Mouse (Mus musculus): ENCODE results near the gene Arl8b. TPM values are rescaled to one million over a fixed set of nuclear protein-coding genes. Genes with fewer than 3 reads are reported as not detected.

Gene Arl8b
- polyA plus RNA-seq (2016; fragmentation: Nextera tagmentation; extraction: Ambion mirVana) = 71.6 and 72.6 TPM in 2 replicates

DNA sequence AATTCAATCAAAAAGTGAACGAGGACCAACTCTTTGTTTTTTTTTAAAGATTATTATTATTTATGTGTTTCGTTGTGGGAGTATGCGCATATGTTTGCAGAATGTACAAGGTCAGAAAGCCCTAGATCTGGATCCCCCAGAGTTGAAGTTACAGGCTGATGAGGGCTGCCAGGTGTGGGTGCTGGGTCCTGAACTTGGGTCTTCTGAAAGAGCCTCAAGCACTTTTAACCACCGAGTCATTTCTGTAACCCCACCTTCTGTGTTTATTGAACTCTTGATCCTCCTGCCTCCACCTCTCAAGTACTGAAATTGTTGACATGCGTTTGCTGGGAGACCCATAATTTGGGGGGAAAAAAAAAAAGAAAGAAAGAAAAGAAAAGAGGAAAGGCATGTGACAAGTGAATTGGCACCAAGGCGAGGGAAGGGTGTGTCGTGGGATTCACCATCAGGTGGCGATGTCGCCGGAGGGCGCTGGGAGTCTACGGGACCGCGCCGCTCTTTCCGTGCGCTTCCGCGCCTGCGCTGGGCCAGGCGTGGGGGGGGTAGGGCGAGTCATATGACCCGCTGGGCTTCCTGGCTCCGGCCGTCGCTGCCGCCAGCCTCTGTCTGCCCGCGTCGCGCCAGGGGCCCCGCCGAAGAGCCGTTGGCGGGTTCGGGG, at the start of gene Arl8b:
Arl8b (plus strand) TSS at position 574 of the 658 bp plus-strand sequence.
- no peaks in the 10 kb centered on the region for H3K36me3 ChIP-seq
- no peaks in the 10 kb centered on the region for H3K27me3 ChIP-seq (replicated peaks)
- no peaks in the 10 kb centered on the region for H3K9me3 ChIP-seq (replicated peaks)
- peak within 1 kb of the TSS; percentile 86 for H3K4me2 ChIP-seq
- peaks cover 16% of the 10 kb centered on the region for H3K4me1 ChIP-seq (replicated peaks)
- peak within 1 kb of the TSS; percentile 99 for H3K4me3 ChIP-seq
- 10% methylated on average over 36 of the region's 36 CpGs for WGBS
- H3K9ac ChIP-seq = peak within 1 kb of the TSS; percentile 99
- H3K27ac ChIP-seq (ENCODE audit: poor library complexity, severe bottlenecking) = peak within 1 kb of the TSS; percentile 83
- ATAC-seq (ENCODE audit: insufficient number of reproducible peaks, low FRiP score) = peak; percentile 95

- Histone ChIP-seq H3K27me3 (replicated peaks) (no peaks in the 10 kb centered on the region), H3K4me2 (no peak overlapping the region), H3K9me3 (replicated peaks) (no peaks in the 10 kb centered on the region), H3K4me3 (no peak overlapping the region), H3K9ac (no peak overlapping the region), H3K4me1 (replicated peaks) (no peaks in the 10 kb centered on the region), H3K36me3 (no peaks in the 10 kb centered on the region), H3K27ac (ENCODE audit: poor library complexity, severe bottlenecking) (no peak overlapping the region)
- WGBS = 48% methylated on average over 9 of the region's 9 CpGs
- no peak for ATAC-seq (ENCODE audit: insufficient number of reproducible peaks, low FRiP score)
Observed at GRCm38 (mm10) chr6:108735910-108736750, 46.8 kb upstream of the Arl8b start.

GRCm38 (mm10) chr6:108738463-108739203, 44.3 kb upstream of the Arl8b start:
- Histone ChIP-seq H3K27ac (ENCODE audit: poor library complexity, severe bottlenecking) (no peak overlapping the region), H3K4me3 (no peak overlapping the region), H3K4me1 (replicated peaks) (no peaks in the 10 kb centered on the region), H3K36me3 (no peaks in the 10 kb centered on the region), H3K4me2 (no peak overlapping the region), H3K27me3 (replicated peaks) (no peaks in the 10 kb centered on the region), H3K9me3 (replicated peaks) (no peaks in the 10 kb centered on the region), H3K9ac (no peak overlapping the region)
- no peak for ATAC-seq (ENCODE audit: insufficient number of reproducible peaks, low FRiP score)
- WGBS = 74% methylated on average over 9 of the region's 9 CpGs

DNA sequence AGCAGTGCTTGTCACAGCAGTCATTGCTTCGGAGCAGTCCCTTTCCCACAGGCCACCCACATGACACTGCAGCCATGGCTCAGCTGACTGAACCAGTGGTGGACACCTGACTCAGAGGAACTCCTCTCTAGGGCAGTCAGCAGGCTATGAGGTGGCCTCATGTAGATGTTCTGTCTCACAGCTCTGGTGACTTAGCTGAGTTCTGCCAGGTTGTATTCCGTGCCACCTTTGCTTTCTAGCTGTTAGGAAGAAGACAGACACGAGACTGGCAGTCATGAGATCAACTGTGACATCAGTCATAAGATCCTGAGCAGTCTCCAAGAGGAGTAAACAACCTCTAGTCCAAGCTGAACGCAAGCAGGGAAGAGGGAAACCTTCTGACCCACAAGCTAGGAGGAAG, 42.3 kb upstream of the Arl8b start:
- Histone ChIP-seq H3K27me3 (replicated peaks) (no peaks in the 10 kb centered on the region), H3K9me3 (replicated peaks) (no peaks in the 10 kb centered on the region), H3K4me1 (replicated peaks) (no peaks in the 10 kb centered on the region), H3K4me2 (no peak overlapping the region), H3K4me3 (no peak overlapping the region), H3K27ac (ENCODE audit: poor library complexity, severe bottlenecking) (no peak overlapping the region), H3K36me3 (no peaks in the 10 kb centered on the region), H3K9ac (no peak overlapping the region)
- no peak for ATAC-seq (ENCODE audit: insufficient number of reproducible peaks, low FRiP score)
- 69% methylated on average over 4 of the region's 4 CpGs for WGBS

DNA sequence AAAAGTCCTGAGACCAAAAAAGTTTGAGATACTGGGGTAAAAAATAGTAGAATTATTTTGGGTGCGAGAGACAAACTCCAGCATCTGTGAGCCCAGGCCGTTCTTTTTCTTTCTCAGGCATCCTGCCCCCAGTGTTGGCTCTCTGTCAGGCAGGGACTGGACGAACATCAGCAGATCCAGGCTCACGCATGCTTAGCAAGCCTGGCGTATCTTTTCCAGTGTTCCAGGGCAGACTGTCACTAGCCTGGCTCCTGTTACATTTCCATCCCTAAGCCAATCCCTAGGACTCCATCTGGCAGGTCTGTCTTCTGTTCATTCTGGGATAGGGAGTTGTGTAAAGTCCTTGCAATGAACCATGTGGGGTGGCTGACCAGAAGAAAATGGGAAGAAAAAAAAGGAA, 39.2 kb upstream of the Arl8b start:
- H3K36me3 ChIP-seq = no peaks in the 10 kb centered on the region
- no peaks in the 10 kb centered on the region for H3K4me1 ChIP-seq (replicated peaks)
- no peaks in the 10 kb centered on the region for H3K9me3 ChIP-seq (replicated peaks)
- no peaks in the 10 kb centered on the region for H3K27me3 ChIP-seq (replicated peaks)
- 70% methylated on average over 5 of the region's 5 CpGs for WGBS
- no peak for ATAC-seq (ENCODE audit: insufficient number of reproducible peaks, low FRiP score)
- H3K4me3 ChIP-seq = no peak overlapping the region
- H3K4me2 ChIP-seq = no peak overlapping the region
- H3K27ac ChIP-seq (ENCODE audit: poor library complexity, severe bottlenecking) = no peak overlapping the region
- no peak overlapping the region for H3K9ac ChIP-seq

DNA sequence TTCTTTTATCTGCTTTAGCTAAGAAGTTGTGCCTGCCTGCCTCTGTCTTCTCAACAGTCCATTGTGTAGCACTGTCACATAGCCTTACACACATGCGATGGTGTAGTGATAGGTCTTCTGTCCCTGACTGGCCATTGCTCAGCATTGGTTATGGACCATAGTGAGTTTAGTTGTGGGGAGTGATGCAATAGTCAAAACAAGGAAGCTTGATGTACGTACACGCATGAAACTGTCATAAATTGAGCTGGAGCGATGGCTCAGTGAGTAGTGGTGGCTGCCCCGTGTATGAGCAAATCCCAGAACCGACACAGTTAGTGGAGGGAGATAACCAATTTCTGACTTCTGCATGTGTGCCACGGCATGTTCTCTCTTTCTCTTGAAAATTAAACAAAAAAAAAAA, 31.6 kb upstream of the Arl8b start:
- no peak overlapping the region for H3K4me3 ChIP-seq
- H3K27me3 ChIP-seq (replicated peaks) = no peaks in the 10 kb centered on the region
- no peak for ATAC-seq (ENCODE audit: insufficient number of reproducible peaks, low FRiP score)
- H3K4me2 ChIP-seq = no peak overlapping the region
- H3K27ac ChIP-seq (ENCODE audit: poor library complexity, severe bottlenecking) = no peak overlapping the region
- no peaks in the 10 kb centered on the region for H3K36me3 ChIP-seq
- H3K9ac ChIP-seq = no peak overlapping the region
- 82% methylated on average over 7 of the region's 7 CpGs for WGBS
- H3K9me3 ChIP-seq (replicated peaks) = no peaks in the 10 kb centered on the region
- no peaks in the 10 kb centered on the region for H3K4me1 ChIP-seq (replicated peaks)

- Histone ChIP-seq H3K4me1 (replicated peaks) (no peaks in the 10 kb centered on the region), H3K4me3 (no peak overlapping the region), H3K9me3 (replicated peaks) (no peaks in the 10 kb centered on the region), H3K27me3 (replicated peaks) (no peaks in the 10 kb centered on the region), H3K36me3 (no peaks in the 10 kb centered on the region), H3K27ac (ENCODE audit: poor library complexity, severe bottlenecking) (no peak overlapping the region), H3K4me2 (no peak overlapping the region), H3K9ac (no peak overlapping the region)
- no peak for ATAC-seq (ENCODE audit: insufficient number of reproducible peaks, low FRiP score)
- WGBS = 39% methylated on average over 5 of the region's 5 CpGs
Observed at GRCm38 (mm10) chr6:108752395-108752794, 30.5 kb upstream of the Arl8b start.

GRCm38 (mm10) chr6:108753536-108753935, 29.4 kb upstream of the Arl8b start:
- Histone ChIP-seq H3K27me3 (replicated peaks) (no peaks in the 10 kb centered on the region), H3K36me3 (no peaks in the 10 kb centered on the region), H3K9ac (no peak overlapping the region), H3K4me3 (no peak overlapping the region), H3K27ac (ENCODE audit: poor library complexity, severe bottlenecking) (no peak overlapping the region), H3K4me1 (replicated peaks) (no peaks in the 10 kb centered on the region), H3K4me2 (no peak overlapping the region), H3K9me3 (replicated peaks) (no peaks in the 10 kb centered on the region)
- WGBS = 77% methylated on average over 1 of the region's 1 CpGs
- no peak for ATAC-seq (ENCODE audit: insufficient number of reproducible peaks, low FRiP score)

- no peak overlapping the region for H3K4me2 ChIP-seq
- no peaks in the 10 kb centered on the region for H3K4me1 ChIP-seq (replicated peaks)
- H3K9ac ChIP-seq = no peak overlapping the region
- H3K9me3 ChIP-seq (replicated peaks) = no peaks in the 10 kb centered on the region
- H3K27ac ChIP-seq (ENCODE audit: poor library complexity, severe bottlenecking) = no peak overlapping the region
- no peaks in the 10 kb centered on the region for H3K27me3 ChIP-seq (replicated peaks)
- ATAC-seq (ENCODE audit: insufficient number of reproducible peaks, low FRiP score) = no peak
- no peaks in the 10 kb centered on the region for H3K36me3 ChIP-seq
- WGBS = 77% methylated on average over 1 of the region's 1 CpGs
- no peak overlapping the region for H3K4me3 ChIP-seq
Observed at GRCm38 (mm10) chr6:108754376-108754775, 28.5 kb upstream of the Arl8b start.

DNA sequence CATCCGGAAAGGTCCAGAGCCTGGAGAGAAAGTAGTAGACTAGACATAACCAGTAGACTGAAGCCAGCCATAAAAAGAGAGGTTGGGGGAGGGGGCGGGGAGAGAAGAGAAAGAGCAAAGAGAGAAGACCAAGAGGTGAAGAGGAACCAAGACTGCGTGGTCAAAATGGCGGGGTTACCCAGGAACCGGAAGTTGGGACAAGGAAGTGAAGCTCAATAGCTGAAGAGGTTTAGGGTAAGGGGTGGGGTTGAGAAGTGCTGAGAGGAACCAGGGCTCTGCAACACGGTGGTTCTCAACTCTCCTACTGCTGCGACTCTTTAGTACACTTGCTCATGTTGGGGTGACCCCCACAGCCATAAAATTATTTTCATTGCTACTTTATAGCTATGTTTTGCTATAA, 27.0 kb upstream of the Arl8b start:
- no peaks in the 10 kb centered on the region for H3K4me1 ChIP-seq (replicated peaks)
- 84% methylated on average over 7 of the region's 7 CpGs for WGBS
- ATAC-seq (ENCODE audit: insufficient number of reproducible peaks, low FRiP score) = no peak
- no peaks in the 10 kb centered on the region for H3K36me3 ChIP-seq
- H3K27ac ChIP-seq (ENCODE audit: poor library complexity, severe bottlenecking) = no peak overlapping the region
- H3K27me3 ChIP-seq (replicated peaks) = no peaks in the 10 kb centered on the region
- no peaks in the 10 kb centered on the region for H3K9me3 ChIP-seq (replicated peaks)
- H3K4me2 ChIP-seq = no peak overlapping the region
- H3K9ac ChIP-seq = no peak overlapping the region
- H3K4me3 ChIP-seq = no peak overlapping the region

GRCm38 (mm10) chr6:108758997-108759697, 23.8 kb upstream of the Arl8b start:
- no peak overlapping the region for H3K4me2 ChIP-seq
- H3K4me1 ChIP-seq (replicated peaks) = no peaks in the 10 kb centered on the region
- no peak overlapping the region for H3K4me3 ChIP-seq
- H3K36me3 ChIP-seq = no peaks in the 10 kb centered on the region
- H3K9me3 ChIP-seq (replicated peaks) = no peaks in the 10 kb centered on the region
- no peaks in the 10 kb centered on the region for H3K27me3 ChIP-seq (replicated peaks)
- 73% methylated on average over 10 of the region's 10 CpGs for WGBS
- H3K9ac ChIP-seq = no peak overlapping the region
- ATAC-seq (ENCODE audit: insufficient number of reproducible peaks, low FRiP score) = no peak
- H3K27ac ChIP-seq (ENCODE audit: poor library complexity, severe bottlenecking) = no peak overlapping the region

Measured in heart, embryonic 12.5 days (tissue).